Mouse (Mus musculus): ENCODE results near the gene Mindy4b-ps. TPM values are rescaled to one million over a fixed set of nuclear protein-coding genes. Genes with fewer than 3 reads are reported as not detected.

Gene Mindy4b-ps
- polyA plus RNA-seq, 1 experiment from 2014 or later, result 0.71 TPM

- Histone ChIP-seq H3K9me3 (replicated peaks; ENCODE audit: control insufficient read depth, low read length) (no peaks in the 10 kb centered on the region), H3K4me2 (ENCODE audit: low read depth, low read length) (no peak overlapping the region), H3K27me3 (ENCODE audit: control insufficient read depth, insufficient read depth, low read length) (no peaks in the 10 kb centered on the region), H3K9ac (ENCODE audit: low read length) (no peak overlapping the region), H3K27ac (ENCODE audit: low read length) (no peak overlapping the region), H3K4me3 (ENCODE audit: low read length) (no peak overlapping the region), H3K4me1 (ENCODE audit: control insufficient read depth, insufficient read depth, low read length) (no peaks in the 10 kb centered on the region), H3K36me3 (ENCODE audit: control insufficient read depth, insufficient read depth) (no peaks in the 10 kb centered on the region)
- 81% methylated on average over 3 of the region's 3 CpGs for WGBS
- no peak for ATAC-seq (replicated peaks; ENCODE audit: extremely low read depth, insufficient read depth, low FRiP score)
Measured at GRCm38 (mm10) chr3:58754361-58754760, 67.8 kb downstream of the Mindy4b-ps start.

- Histone ChIP-seq H3K4me3 (ENCODE audit: low read length) (no peak overlapping the region), H3K27ac (ENCODE audit: low read length) (no peak overlapping the region), H3K27me3 (ENCODE audit: control insufficient read depth, insufficient read depth, low read length) (no peaks in the 10 kb centered on the region), H3K9ac (ENCODE audit: low read length) (no peak overlapping the region), H3K4me2 (ENCODE audit: low read depth, low read length) (no peak overlapping the region), H3K36me3 (ENCODE audit: control insufficient read depth, insufficient read depth) (no peaks in the 10 kb centered on the region), H3K9me3 (replicated peaks; ENCODE audit: control insufficient read depth, low read length) (no peaks in the 10 kb centered on the region), H3K4me1 (ENCODE audit: control insufficient read depth, insufficient read depth, low read length) (no peaks in the 10 kb centered on the region)
- WGBS, result 69% methylated on average over 8 of the region's 8 CpGs
- ATAC-seq (replicated peaks; ENCODE audit: extremely low read depth, insufficient read depth, low FRiP score), result no peak
Measured at GRCm38 (mm10) chr3:58751818-58752620, 70.1 kb downstream of the Mindy4b-ps start.

GRCm38 (mm10) chr3:58748724-58749123 lies 73.4 kb downstream of the Mindy4b-ps start:
- no peak overlapping the region for H3K4me3 ChIP-seq (ENCODE audit: low read length)
- no peak overlapping the region for H3K27ac ChIP-seq (ENCODE audit: low read length)
- no peaks in the 10 kb centered on the region for H3K4me1 ChIP-seq (ENCODE audit: control insufficient read depth, insufficient read depth, low read length)
- no peaks in the 10 kb centered on the region for H3K36me3 ChIP-seq (ENCODE audit: control insufficient read depth, insufficient read depth)
- no peaks in the 10 kb centered on the region for H3K27me3 ChIP-seq (ENCODE audit: control insufficient read depth, insufficient read depth, low read length)
- H3K9ac ChIP-seq (ENCODE audit: low read length), result no peak overlapping the region
- no peak overlapping the region for H3K4me2 ChIP-seq (ENCODE audit: low read depth, low read length)
- no peak for ATAC-seq (replicated peaks; ENCODE audit: extremely low read depth, insufficient read depth, low FRiP score)
- no peaks in the 10 kb centered on the region for H3K9me3 ChIP-seq (replicated peaks; ENCODE audit: control insufficient read depth, low read length)

- Histone ChIP-seq H3K27me3 (ENCODE audit: control insufficient read depth, insufficient read depth, low read length) (no peaks in the 10 kb centered on the region), H3K4me1 (ENCODE audit: control insufficient read depth, insufficient read depth, low read length) (no peaks in the 10 kb centered on the region), H3K4me3 (ENCODE audit: low read length) (no peak overlapping the region), H3K36me3 (ENCODE audit: control insufficient read depth, insufficient read depth) (no peaks in the 10 kb centered on the region), H3K9ac (ENCODE audit: low read length) (no peak overlapping the region), H3K4me2 (ENCODE audit: low read depth, low read length) (no peak overlapping the region), H3K9me3 (replicated peaks; ENCODE audit: control insufficient read depth, low read length) (no peaks in the 10 kb centered on the region), H3K27ac (ENCODE audit: low read length) (no peak overlapping the region)
- ATAC-seq (replicated peaks; ENCODE audit: extremely low read depth, insufficient read depth, low FRiP score), result no peak
- WGBS, result 52% methylated on average over 1 of the region's 1 CpGs
Measured at GRCm38 (mm10) chr3:58747924-58748323, 74.2 kb downstream of the Mindy4b-ps start.

- no peak for ATAC-seq (replicated peaks; ENCODE audit: extremely low read depth, insufficient read depth, low FRiP score)
- no peak overlapping the region for H3K27ac ChIP-seq (ENCODE audit: low read length)
- no peaks in the 10 kb centered on the region for H3K4me1 ChIP-seq (ENCODE audit: control insufficient read depth, insufficient read depth, low read length)
- no peaks in the 10 kb centered on the region for H3K27me3 ChIP-seq (ENCODE audit: control insufficient read depth, insufficient read depth, low read length)
- 41% methylated on average over 2 of the region's 2 CpGs for WGBS
- no peak overlapping the region for H3K4me2 ChIP-seq (ENCODE audit: low read depth, low read length)
- no peak overlapping the region for H3K9ac ChIP-seq (ENCODE audit: low read length)
- H3K36me3 ChIP-seq (ENCODE audit: control insufficient read depth, insufficient read depth), result no peaks in the 10 kb centered on the region
- no peaks in the 10 kb centered on the region for H3K9me3 ChIP-seq (replicated peaks; ENCODE audit: control insufficient read depth, low read length)
- H3K4me3 ChIP-seq (ENCODE audit: low read length), result no peak overlapping the region
Measured at GRCm38 (mm10) chr3:58739536-58739935, 82.6 kb downstream of the Mindy4b-ps start.

Other genes starting within 250 kb of the Mindy4b-ps start
- 17.9 and 20.6 TPM in 2 replicates for gene Selenot, start 245.7 kb downstream of the Mindy4b-ps start, polyA plus RNA-seq (2015; fragmentation: Nextera tagmentation; extraction: Ambion mirVana)
- 0.07 and 0.09 TPM in 2 replicates for gene Erich6, start 185.1 kb downstream of the Mindy4b-ps start, polyA plus RNA-seq (2015; fragmentation: Nextera tagmentation; extraction: Ambion mirVana)
- 4.8 and 5.8 TPM in 2 replicates for gene Siah2, start 129.9 kb downstream of the Mindy4b-ps start, polyA plus RNA-seq (2015; fragmentation: Nextera tagmentation; extraction: Ambion mirVana)
- 0.40 and 1.0 TPM in 2 replicates for gene Clrn1, start 63.0 kb upstream of the Mindy4b-ps start, polyA plus RNA-seq (2015; fragmentation: Nextera tagmentation; extraction: Ambion mirVana)
- 2.3 and 2.6 TPM in 2 replicates for gene Med12l, start 183.5 kb upstream of the Mindy4b-ps start, polyA plus RNA-seq (2015; fragmentation: Nextera tagmentation; extraction: Ambion mirVana)